Mouse (Mus musculus): ENCODE results near the gene H2-D1.

- no peak for TF ChIP-seq CTCF (IDR thresholded peaks at IDR 0.05; ENCODE audit: low read depth)
- TF ChIP-seq EP300 (optimal IDR thresholded peaks at IDR 0.05), result peak; percentile 70
Observed at GRCm38 (mm10) chr17:35240384-35241304, 21.9 kb upstream of the H2-D1 start.

Measured in stomach, postnatal 0 days (tissue).